Mouse (Mus musculus) stomach, embryonic 14.5 days (tissue): ENCODE measurements around the gene Cpt1a. TPM values are rescaled to one million over a fixed set of nuclear protein-coding genes. Genes with fewer than 3 reads are reported as not detected.

Experiments
- ATAC-seq: fragments of 200-750 bp; cut with Nextera tagmentation; 2 replicates; pipeline ENCODE4 v1.8.0; 2017; ENCODE audit warnings: low read depth, moderate TSS enrichment; ENCODE audit not compliant: insufficient number of reproducible peaks, insufficient read depth, low FRiP score
- H3K27ac ChIP-seq: fragments of 300-500 bp; sonication (generic); 2 replicates; pipeline ENCODE4 v1.5.1; 2014; ENCODE audit warnings: mild to moderate bottlenecking, low read length, moderate library complexity, mixed read lengths
- H3K27me3 ChIP-seq: fragments of 300-500 bp; sonication (generic); 2 replicates; pipeline ENCODE4 v1.6.1; 2014; ENCODE audit warnings: low read length, control low read depth, mixed read lengths; ENCODE audit not compliant: control insufficient read depth, insufficient read depth
- H3K36me3 ChIP-seq: fragments of 300-500 bp; sonication (generic); 2 replicates; pipeline ENCODE4 v1.6.1; 2014; ENCODE audit warnings: mild to moderate bottlenecking, control low read depth, low read length, moderate library complexity, mixed read lengths; ENCODE audit not compliant: control insufficient read depth, insufficient read depth
- H3K4me1 ChIP-seq: fragments of 300-500 bp; sonication (generic); 2 replicates; pipeline ENCODE4 v1.6.1; 2014; ENCODE audit warnings: low read length, control low read depth, mixed read lengths; ENCODE audit not compliant: control insufficient read depth, insufficient read depth
- H3K4me2 ChIP-seq: fragments of 300-500 bp; sonication (generic); replicated peaks from 2 replicates; pipeline ENCODE4 v1.6.1; 2014; ENCODE audit warnings: low read depth, low read length, control low read depth
- H3K4me3 ChIP-seq: fragments of 300-500 bp; sonication (generic); 2 replicates; pipeline ENCODE4 v1.5.1; 2014; ENCODE audit warnings: low read depth, low read length, control low read depth
- H3K9ac ChIP-seq: fragments of 300-500 bp; sonication (generic); replicated peaks from 2 replicates; pipeline ENCODE4 v1.6.1; 2014; ENCODE audit warnings: low read depth, mild to moderate bottlenecking, control low read depth, low read length, moderate library complexity, mixed read lengths
- H3K9me3 ChIP-seq: fragments of 300-500 bp; sonication (generic); 2 replicates; pipeline ENCODE4 v1.6.1; 2016; ENCODE audit warnings: low read depth, low read length, control low read depth; ENCODE audit not compliant: control insufficient read depth
- WGBS: fragments of 180-500 bp; shearing (Covaris S2); extraction: QIAGEN DNeasy Blood & Tissue Kit; methylation state at CpG from one replicate; pipeline ENCODE4 v1.1.7; 2014; 5-methylcytosine and 5-hydroxymethylcytosine counted together
- polyA plus RNA-seq: library from polyadenylated mRNA; unstranded; fragments of >200 nt; fragmentation: Nextera tagmentation; extraction: Ambion mirVana; gene quantifications from 2 replicates; pipeline ENCODE4 v1.2.1, GENCODE M21; 2014

The Cpt1a gene
- 21.4 and 25.2 TPM in 2 replicates for polyA plus RNA-seq

GRCm38 (mm10) chr19:3322261-3322969, at the start of gene Cpt1a:
TSS of gene Cpt1a (plus strand) at chr19:3322334.
- no peak within 1 kb of the TSS; the same call in 1 of the 2 replicates for H3K9ac ChIP-seq
- peak within 1 kb of the TSS; percentile 98 for H3K4me2 ChIP-seq
- H3K27me3 ChIP-seq, result no peaks in the 10 kb centered on the region
- H3K4me3 ChIP-seq, result peak within 1 kb of the TSS; percentile 52
- 4% methylated on average over 26 of the region's 26 CpGs for WGBS
- no peak within 1 kb of the TSS for H3K27ac ChIP-seq
- no peaks in the 10 kb centered on the region for H3K9me3 ChIP-seq
- peaks cover 30% of the 10 kb centered on the region; the same call in 1 of the 2 replicates for H3K4me1 ChIP-seq
- ATAC-seq, result no peak
- no peaks in the 10 kb centered on the region for H3K36me3 ChIP-seq

- ATAC-seq, result no peak
- Histone ChIP-seq H3K36me3 (peaks cover 59% of the 10 kb centered on the region), H3K27ac (no peak overlapping the region), H3K4me1 (no peaks in the 10 kb centered on the region), H3K4me2 (no peak overlapping the region), H3K4me3 (no peak overlapping the region), H3K27me3 (no peaks in the 10 kb centered on the region), H3K9me3 (no peaks in the 10 kb centered on the region), H3K9ac (no peak overlapping the region)
- WGBS, result 91% methylated on average over 9 of the region's 9 CpGs
These were observed 48.8 kb upstream of the Cpt1a start for GRCm38 (mm10) chr19:3273331-3273730.

- no peak for ATAC-seq
- Histone ChIP-seq H3K9ac (no peak overlapping the region), H3K9me3 (no peaks in the 10 kb centered on the region), H3K4me2 (no peak overlapping the region), H3K36me3 (peaks cover 51% of the 10 kb centered on the region), H3K27me3 (no peaks in the 10 kb centered on the region), H3K4me1 (no peaks in the 10 kb centered on the region), H3K4me3 (no peak overlapping the region), H3K27ac (no peak overlapping the region)
- 76% methylated on average over 3 of the region's 3 CpGs for WGBS
These were observed 46.3 kb upstream of the Cpt1a start for GRCm38 (mm10) chr19:3275744-3276365.

GRCm38 (mm10) chr19:3281886-3282285, 40.2 kb upstream of the Cpt1a start:
- Histone ChIP-seq H3K4me1 (peaks cover 4% of the 10 kb centered on the region; the same call in 1 of the 2 replicates), H3K4me3 (peak overlapping the region; percentile 80; the same call in 1 of the 2 replicates), H3K9me3 (no peaks in the 10 kb centered on the region), H3K27ac (no peak overlapping the region), H3K9ac (peak overlapping the region; percentile 77; the same call in 1 of the 2 replicates), H3K4me2 (peak overlapping the region; percentile 55), H3K36me3 (peaks cover 20% of the 10 kb centered on the region), H3K27me3 (no peaks in the 10 kb centered on the region)
- WGBS, result 74% methylated on average over 4 of the region's 4 CpGs
- ATAC-seq, result no peak

- Histone ChIP-seq H3K9me3 (no peaks in the 10 kb centered on the region), H3K4me2 (peak within 1 kb of the TSS; percentile 55), H3K9ac (peak within 1 kb of the TSS; percentile 77), H3K36me3 (peaks cover 15% of the 10 kb centered on the region), H3K4me1 (peaks cover 4% of the 10 kb centered on the region; the same call in 1 of the 2 replicates), H3K27ac (peak within 1 kb of the TSS; percentile 68; the same call in 1 of the 2 replicates), H3K27me3 (no peaks in the 10 kb centered on the region), H3K4me3 (peak within 1 kb of the TSS; percentile 80)
- under 1% methylated on average over 49 of the region's 49 CpGs for WGBS
- peak; percentile 92 for ATAC-seq
These were observed 39.3 kb upstream of the Cpt1a start, which contains the start of the genes Mrpl21 and Ighmbp2 for GRCm38 (mm10) chr19:3282572-3283467. TSS of gene Mrpl21 (plus strand) at chr19:3282901. TSS of gene Ighmbp2 (minus strand) at chr19:3283017.

GRCm38 (mm10) chr19:3289006-3289405, 33.1 kb upstream of the Cpt1a start:
- no peak overlapping the region for H3K4me2 ChIP-seq
- H3K4me3 ChIP-seq, result no peak overlapping the region
- no peaks in the 10 kb centered on the region for H3K27me3 ChIP-seq
- H3K9ac ChIP-seq, result no peak overlapping the region
- peaks cover 31% of the 10 kb centered on the region for H3K36me3 ChIP-seq
- H3K27ac ChIP-seq, result no peak overlapping the region
- no peaks in the 10 kb centered on the region for H3K9me3 ChIP-seq
- 96% methylated on average over 1 of the region's 1 CpGs for WGBS
- no peaks in the 10 kb centered on the region for H3K4me1 ChIP-seq
- ATAC-seq, result no peak

- H3K4me3 ChIP-seq, result no peak overlapping the region
- peaks cover 21% of the 10 kb centered on the region for H3K36me3 ChIP-seq
- H3K27ac ChIP-seq, result no peak overlapping the region
- no peaks in the 10 kb centered on the region for H3K4me1 ChIP-seq
- no peaks in the 10 kb centered on the region for H3K27me3 ChIP-seq
- 68% methylated on average over 2 of the region's 2 CpGs for WGBS
- no peak overlapping the region for H3K9ac ChIP-seq
- ATAC-seq, result peak; percentile 46; the same call in 1 of the 2 replicates
- H3K4me2 ChIP-seq, result no peak overlapping the region
- no peaks in the 10 kb centered on the region for H3K9me3 ChIP-seq
These were observed 30.1 kb upstream of the Cpt1a start for GRCm38 (mm10) chr19:3292028-3292427.

GRCm38 (mm10) chr19:3292993-3293392, 29.1 kb upstream of the Cpt1a start:
- no peaks in the 10 kb centered on the region for H3K9me3 ChIP-seq
- no peaks in the 10 kb centered on the region for H3K27me3 ChIP-seq
- no peak overlapping the region for H3K4me3 ChIP-seq
- H3K4me1 ChIP-seq, result no peaks in the 10 kb centered on the region
- H3K9ac ChIP-seq, result no peak overlapping the region
- peaks cover 20% of the 10 kb centered on the region for H3K36me3 ChIP-seq
- no peak overlapping the region for H3K27ac ChIP-seq
- no peak for ATAC-seq
- 91% methylated on average over 1 of the region's 1 CpGs for WGBS
- H3K4me2 ChIP-seq, result no peak overlapping the region
